Comparison of ENCODE assay signal across 17 mouse cellular contexts in genomic region chr19:7568364-7568763, GRCm38 (mm10). TPM values are rescaled to one million over a fixed set of nuclear protein-coding genes. Genes with fewer than 3 reads are reported as not detected.
DNase-seq lines count a peak whose midpoint lies in the region; ATAC-seq and TF ChIP-seq lines count a peak whose summit lies in the region.
"Had no signal": no experiment of that assay in that cellular context is flagged by ENCODE, and none has a peak within 500 bp of the region (broad histone marks: within the 10 kb centered on the region; RNA-seq: fewer than 3 reads in every experiment).

No protein-coding gene starts in this region.

- TF ChIP-seq CTCF in kidney, postnatal 0 days (IDR thresholded peaks at IDR 0.05; ENCODE audit: low read depth): no peak
- no peak for TF ChIP-seq CTCF in cortical plate, adult 2 months (IDR thresholded peaks at IDR 0.05; ENCODE audit: extremely low read depth, insufficient read depth, low read length)

- no peak overlapping the region for H3K27ac ChIP-seq in kidney, postnatal 0 days
- H3K27ac ChIP-seq in cortical plate, adult 2 months (ENCODE audit: insufficient read depth, low read length): peak overlapping the region; percentile 77; the same call in 1 of the 2 replicates
- peak overlapping the region; percentile 73 for H3K27ac ChIP-seq in embryonic facial prominence, embryonic 11.5 days (replicated peaks; ENCODE audit: low read depth, low read length)
- peak overlapping the region; percentile 59; the same call in 1 of the 2 replicates for H3K27ac ChIP-seq in limb, embryonic 13.5 days
- H3K27ac ChIP-seq: lung, embryonic 15.5 days had no signal

- H3K27me3 ChIP-seq in kidney, postnatal 0 days (ENCODE audit: insufficient read depth, low read length): no peaks in the 10 kb centered on the region
- H3K27me3 ChIP-seq in embryonic facial prominence, embryonic 11.5 days (ENCODE audit: control insufficient read depth, insufficient read depth, low read length): no peaks in the 10 kb centered on the region
- H3K27me3 ChIP-seq in limb, embryonic 13.5 days: no peaks in the 10 kb centered on the region
- H3K27me3 ChIP-seq: lung, embryonic 15.5 days; megakaryocyte, embryonic 14.5 days had no signal

- no peak overlapping the region for H3K9ac ChIP-seq in kidney, postnatal 0 days (ENCODE audit: low read depth, low read length)
- no peak overlapping the region for H3K9ac ChIP-seq in embryonic facial prominence, embryonic 11.5 days (replicated peaks; ENCODE audit: low read length)
- no peak overlapping the region for H3K9ac ChIP-seq in limb, embryonic 13.5 days
- H3K9ac ChIP-seq: lung, embryonic 15.5 days had no signal

- H3K9me3 ChIP-seq in kidney, postnatal 0 days (replicated peaks; ENCODE audit: low read length): no peaks in the 10 kb centered on the region
- H3K9me3 ChIP-seq in embryonic facial prominence, embryonic 11.5 days (replicated peaks; ENCODE audit: control insufficient read depth, low read length): no peaks in the 10 kb centered on the region
- no peaks in the 10 kb centered on the region for H3K9me3 ChIP-seq in limb, embryonic 13.5 days
- H3K9me3 ChIP-seq: lung, embryonic 15.5 days; megakaryocyte, embryonic 14.5 days had no signal

- no peaks in the 10 kb centered on the region for H3K4me1 ChIP-seq in kidney, postnatal 0 days (replicated peaks; ENCODE audit: insufficient read depth, low read length)
- peaks cover 4% of the 10 kb centered on the region for H3K4me1 ChIP-seq in cortical plate, adult 2 months (ENCODE audit: control insufficient read depth, insufficient read depth, low read length)
- peaks cover 5% of the 10 kb centered on the region; the same call in 1 of the 2 replicates for H3K4me1 ChIP-seq in embryonic facial prominence, embryonic 11.5 days (ENCODE audit: control insufficient read depth, insufficient read depth, low read length)
- peaks cover 17% of the 10 kb centered on the region for H3K4me1 ChIP-seq in limb, embryonic 13.5 days
- H3K4me1 ChIP-seq: lung, embryonic 15.5 days had no signal

- no peak overlapping the region for H3K4me3 ChIP-seq in kidney, postnatal 0 days (replicated peaks; ENCODE audit: low read depth, low read length)
- H3K4me3 ChIP-seq in cortical plate, adult 2 months (ENCODE audit: insufficient read depth, low read length): no peak overlapping the region
- H3K4me3 ChIP-seq in embryonic facial prominence, embryonic 11.5 days (ENCODE audit: low read depth, low read length): no peak overlapping the region
- H3K4me3 ChIP-seq in limb, embryonic 13.5 days: no peak overlapping the region
- H3K4me3 ChIP-seq: erythroblast, embryonic 14.5 days; lung, embryonic 15.5 days; megakaryocyte, embryonic 14.5 days had no signal

- no peak for ATAC-seq in kidney, postnatal 0 days (replicated peaks; ENCODE audit: low FRiP score, low read depth)
- peak; percentile 82 for ATAC-seq in embryonic facial prominence, embryonic 11.5 days (replicated peaks; ENCODE audit: insufficient number of reproducible peaks, low FRiP score, low TSS enrichment, low read depth)
- ATAC-seq in limb, embryonic 13.5 days (ENCODE audit: low FRiP score, low read depth): 0 out of 2 replicates have a peak, but pooled peaks have one; percentile 57
- ATAC-seq: inflammation-experienced regulatory T-cells, adult 6 months had no signal

- TF ChIP-seq POLR2A in cortical plate, adult 2 months (IDR thresholded peaks at IDR 0.05; ENCODE audit: extremely low read depth, insufficient read depth, low read length): no peak

- DNase-seq in kidney, postnatal 0 days (ENCODE audit: low spot score): peak; percentile 63
- no peak for DNase-seq in kidney, adult 11 months
- peak; percentile 84 for DNase-seq in embryonic facial prominence, embryonic 11.5 days (ENCODE audit: low spot score)
- DNase-seq in liver: no peak
- DNase-seq in spleen, adult 12 weeks (ENCODE audit: low spot score): no peak
- no peak for DNase-seq in right cerebral cortex, adult 2 months (ENCODE audit: low spot score in 2 of 2)
- DNase-seq: cerebellum, adult 9-11 months; heart, postnatal 4 days; right cerebral cortex, postnatal 25 days; thymus, adult 2 months had no signal

- WGBS in kidney, postnatal 0 days: 6% methylated on average over 3 of the region's 3 CpGs
- 22% methylated on average over 3 of the region's 3 CpGs for WGBS in embryonic facial prominence, embryonic 11.5 days
- 24% methylated on average over 3 of the region's 3 CpGs for WGBS in limb, embryonic 13.5 days

- H3K4me2 ChIP-seq in kidney, postnatal 0 days (ENCODE audit: low read length): no peak overlapping the region
- H3K4me2 ChIP-seq in embryonic facial prominence, embryonic 11.5 days (ENCODE audit: low read depth, low read length): no peak overlapping the region
- peak overlapping the region; percentile 23 for H3K4me2 ChIP-seq in limb, embryonic 13.5 days (replicated peaks)
- H3K4me2 ChIP-seq: liver, embryonic 11.5 days; lung, embryonic 15.5 days had no signal

- no peaks in the 10 kb centered on the region for H3K36me3 ChIP-seq in kidney, postnatal 0 days (ENCODE audit: insufficient read depth, low read length)
- H3K36me3 ChIP-seq in embryonic facial prominence, embryonic 11.5 days (replicated peaks; ENCODE audit: control insufficient read depth, insufficient read depth, low read depth, low read length): no peaks in the 10 kb centered on the region
- H3K36me3 ChIP-seq in limb, embryonic 13.5 days: no peaks in the 10 kb centered on the region
- H3K36me3 ChIP-seq: lung, embryonic 15.5 days had no signal

RNA-seq across cellular contexts. Expression of gene Pla2g16, which starts 11.1 kb away (rescaled TPM):
- 20.5 and 20.6 TPM in 2 replicates for polyA plus RNA-seq in kidney, postnatal 0 days (2015; fragmentation: Nextera tagmentation; extraction: Ambion mirVana)
- polyA plus RNA-seq in cortical plate, adult 2 months (2012; rRNA removed): 37.3 and 45.4 TPM in 2 replicates
- 7.4 and 8.6 TPM in 2 replicates for polyA plus RNA-seq in embryonic facial prominence, embryonic 11.5 days (2014; fragmentation: Nextera tagmentation; extraction: Ambion mirVana)
- polyA plus RNA-seq in limb, embryonic 13.5 days (2015; fragmentation: Nextera tagmentation; extraction: Ambion mirVana): 8.5 and 8.8 TPM in 2 replicates

RNA-seq across cellular contexts. Expression of gene Lgals12, which starts 38.6 kb away (rescaled TPM):
- polyA plus RNA-seq in kidney, postnatal 0 days (2015; fragmentation: Nextera tagmentation; extraction: Ambion mirVana): 1.6 and 1.8 TPM in 2 replicates
- 0.72 and 0.79 TPM in 2 replicates for polyA plus RNA-seq in cortical plate, adult 2 months (2012; rRNA removed)
- 0.18 TPM in 1 of 2 replicates, not detected in the other for polyA plus RNA-seq in embryonic facial prominence, embryonic 11.5 days (2014; fragmentation: Nextera tagmentation; extraction: Ambion mirVana)
- 0.36 TPM in 2 replicates for polyA plus RNA-seq in limb, embryonic 13.5 days (2015; fragmentation: Nextera tagmentation; extraction: Ambion mirVana)
- polyA plus RNA-seq: erythroblast, embryonic 14.5 days; inflammation-experienced regulatory T-cells, adult 6 months; liver, embryonic 11.5 days had no signal

RNA-seq across cellular contexts. Expression of gene Hrasls5, which starts 44.0 kb away (rescaled TPM):
- polyA plus RNA-seq in kidney, postnatal 0 days (2015; fragmentation: Nextera tagmentation; extraction: Ambion mirVana): 0.28 and 0.36 TPM in 2 replicates
- 0.23 TPM in 1 of 2 replicates, not detected in the other for polyA plus RNA-seq in cortical plate, adult 2 months (2012; rRNA removed)
- not detected in 2 replicates for polyA plus RNA-seq in embryonic facial prominence, embryonic 11.5 days (2014; fragmentation: Nextera tagmentation; extraction: Ambion mirVana)
- polyA plus RNA-seq in limb, embryonic 13.5 days (2015; fragmentation: Nextera tagmentation; extraction: Ambion mirVana): 0.18 TPM in 1 of 2 replicates, not detected in the other
- polyA plus RNA-seq: erythroblast, embryonic 14.5 days; inflammation-experienced regulatory T-cells, adult 6 months; liver, embryonic 11.5 days had no signal

Comparison
In these comparisons a context has a peak if more than half of its experiments do, and no peak if none do; other contexts are left out.
1. DNase-seq: peak in kidney, postnatal 0 days (single experiment) and embryonic facial prominence, embryonic 11.5 days (single experiment); none in kidney, adult 11 months (single experiment), liver (single experiment), spleen, adult 12 weeks (single experiment) and right cerebral cortex, adult 2 months (0 of 2).